Mouse (Mus musculus) CH12F3 (cell line): Measurements from ENCODE around the gene Pde4b.

Experiments used
- in situ Hi-C: fragments of 300-500 bp; cut with MboI; formaldehyde crosslinking; loops from 2 replicates; pipeline ENCODE4 v1.14.3; 2020; ENCODE audit warnings: low sequenced_read_pairs

The Pde4b gene

GRCm38 (mm10) chr4:102588668-102589455 is 501.5 kb downstream of the Pde4b start:
- in situ Hi-C loops, result no loop called here

- in situ Hi-C loops, result no loop called here
Measured at GRCm38 (mm10) chr4:102589537-102590031, 502.2 kb downstream of the Pde4b start.

DNA sequence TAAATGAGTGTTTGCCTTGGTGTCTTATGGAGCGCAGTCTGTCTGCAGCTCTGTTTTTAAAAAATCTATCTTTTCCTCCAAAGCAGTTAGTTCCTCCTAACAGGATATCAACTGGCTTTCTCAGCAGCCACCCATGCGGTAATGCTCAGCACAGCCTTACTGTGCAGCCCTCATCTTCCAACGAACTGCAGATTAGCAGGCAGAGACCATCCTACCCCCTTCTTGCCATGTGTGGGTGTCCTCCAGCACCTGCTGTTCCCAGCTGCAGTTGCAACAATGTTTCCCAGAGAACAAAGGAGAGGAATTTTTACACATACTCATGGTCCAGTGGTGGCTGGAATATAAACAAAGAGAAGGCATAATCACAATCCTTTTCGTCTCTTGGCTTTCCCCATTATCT is 504.5 kb downstream of the Pde4b start:
- in situ Hi-C loops, result no loop called here

DNA sequence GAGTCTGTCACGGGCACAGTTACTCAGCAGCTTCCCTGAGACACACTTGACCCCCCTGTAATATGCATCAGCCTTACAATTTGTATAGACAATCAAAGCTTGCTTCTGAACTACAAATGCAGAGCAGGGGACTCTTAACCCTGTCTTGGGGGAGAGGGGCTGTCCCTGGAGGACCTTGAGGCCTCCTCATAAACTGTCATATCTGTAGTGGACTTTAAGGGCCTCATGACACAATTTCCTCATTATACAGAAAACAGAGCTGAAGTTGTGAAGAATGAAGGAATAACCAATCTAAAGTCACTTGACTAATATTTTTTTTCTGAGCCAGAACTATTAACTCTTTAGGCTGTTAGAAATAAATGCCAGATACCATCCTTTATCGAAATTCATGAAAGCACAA is 505.2 kb downstream of the Pde4b start:
- in situ Hi-C loops, result no loop called here

GRCm38 (mm10) chr4:102593631-102594030 is 506.3 kb downstream of the Pde4b start:
- in situ Hi-C loops, result no loop called here

DNA sequence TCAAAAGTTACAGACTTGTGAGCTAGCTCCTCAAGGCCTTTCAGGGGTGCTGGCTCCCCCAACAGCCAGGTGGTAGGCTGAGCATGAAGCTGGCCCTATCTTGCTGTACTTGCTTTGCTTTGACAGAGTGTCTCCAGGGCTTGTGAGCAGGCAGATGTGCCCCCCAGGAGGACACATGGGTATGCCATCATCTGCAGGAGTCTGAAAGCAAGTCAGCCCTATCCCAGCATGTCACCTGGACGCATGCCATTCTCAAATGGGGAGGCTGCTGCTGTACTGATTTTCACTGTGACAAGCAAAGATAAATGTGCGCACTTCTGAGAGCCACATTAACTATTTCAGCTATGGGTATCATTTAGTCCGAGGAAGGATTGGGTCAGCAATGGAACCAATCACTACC is 507.2 kb downstream of the Pde4b start:
- in situ Hi-C loops, result no loop called here

- in situ Hi-C loops, result no loop called here
Measured at GRCm38 (mm10) chr4:102603968-102604367, 516.6 kb downstream of the Pde4b start.

GRCm38 (mm10) chr4:102605231-102605630 is 517.9 kb downstream of the Pde4b start:
- in situ Hi-C loops, result no loop called here

GRCm38 (mm10) chr4:102605722-102606341 is 518.5 kb downstream of the Pde4b start:
- in situ Hi-C loops, result no loop called here

DNA sequence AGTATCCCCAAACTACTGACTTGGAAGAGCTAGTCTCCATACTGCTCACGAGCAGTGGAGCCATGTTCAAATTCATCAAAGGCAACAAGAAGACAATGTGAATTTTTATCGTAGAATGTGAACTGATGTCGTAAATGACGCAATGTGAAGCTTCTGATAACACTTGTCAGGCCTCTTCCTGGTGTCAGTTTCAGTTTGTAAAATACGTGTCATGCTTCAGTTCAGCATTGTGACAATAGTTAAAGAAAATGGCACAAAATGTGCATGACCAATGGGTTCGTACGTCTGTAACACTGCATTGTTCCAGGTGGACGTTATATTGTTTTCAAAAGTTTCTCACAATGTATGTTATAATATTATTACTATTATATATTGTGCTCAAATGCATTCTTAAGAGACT is 519.5 kb downstream of the Pde4b start:
- in situ Hi-C loops, result no loop called here

GRCm38 (mm10) chr4:102607744-102608416 is 520.5 kb downstream of the Pde4b start:
- in situ Hi-C loops, result no loop called here

- in situ Hi-C loops, result no loop called here
Measured at GRCm38 (mm10) chr4:102612596-102612995, 525.3 kb downstream of the Pde4b start.

- in situ Hi-C loops, result no loop called here
Measured at GRCm38 (mm10) chr4:102617774-102618173, 530.4 kb downstream of the Pde4b start.

- in situ Hi-C loops, result no loop called here
Measured at GRCm38 (mm10) chr4:102618609-102619008, 531.3 kb downstream of the Pde4b start.

GRCm38 (mm10) chr4:102620179-102620910 is 533.0 kb downstream of the Pde4b start:
- in situ Hi-C loops, result no loop called here

DNA sequence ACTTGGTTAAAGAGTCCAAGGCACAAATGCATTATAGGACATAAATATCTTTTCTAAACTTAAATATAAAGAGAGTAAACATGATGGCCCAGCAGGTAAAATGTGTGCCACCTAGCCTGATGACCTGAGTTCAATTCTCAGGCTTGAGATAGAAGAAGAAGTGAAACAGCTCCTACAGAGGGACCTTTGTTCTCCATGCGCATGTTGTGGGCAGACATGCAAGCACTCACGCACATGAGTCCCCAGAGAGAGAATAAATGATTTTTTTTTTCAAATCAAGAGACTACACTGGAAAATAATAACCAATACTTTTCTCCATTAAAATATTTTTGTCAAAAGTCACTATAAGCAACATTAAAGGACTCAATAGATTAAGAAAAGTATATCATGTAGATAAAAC is 533.8 kb downstream of the Pde4b start:
- in situ Hi-C loops, result no loop called here

GRCm38 (mm10) chr4:102622977-102623376 is 535.6 kb downstream of the Pde4b start:
- in situ Hi-C loops, result no loop called here

- in situ Hi-C loops, result no loop called here
Measured at GRCm38 (mm10) chr4:102623789-102624611, 536.7 kb downstream of the Pde4b start.

- in situ Hi-C loops, result no loop called here
Measured at GRCm38 (mm10) chr4:102624937-102625336, 537.6 kb downstream of the Pde4b start.

- in situ Hi-C loops, result no loop called here
Measured at GRCm38 (mm10) chr4:102627799-102628198, 540.5 kb downstream of the Pde4b start.
